Mouse (Mus musculus) heart, postnatal 25 days (tissue): ENCODE results near the gene Oit1. TPM values are rescaled to one million over a fixed set of nuclear protein-coding genes. Genes with fewer than 3 reads are reported as not detected.

ENCODE experiments used
- DNase-seq: peaks from one replicate; pipeline ENCODE4 v3.0.0; 2022; ENCODE audit warnings: low spot score
- intact Hi-C: fragments of 180-260 bp; cut with DNase I; formaldehyde crosslinking; loops from one replicate; pipeline ENCODE4 v1.15.1; 2025
- total RNA-seq, 2 experiments: library from RNA; stranded (reverse); gene quantifications; 2 replicates each; pipeline ENCODE4 v1.2.3; 2021

Oit1 gene
- total RNA-seq, 2 experiments from 2014 or later: not detected

DNA sequence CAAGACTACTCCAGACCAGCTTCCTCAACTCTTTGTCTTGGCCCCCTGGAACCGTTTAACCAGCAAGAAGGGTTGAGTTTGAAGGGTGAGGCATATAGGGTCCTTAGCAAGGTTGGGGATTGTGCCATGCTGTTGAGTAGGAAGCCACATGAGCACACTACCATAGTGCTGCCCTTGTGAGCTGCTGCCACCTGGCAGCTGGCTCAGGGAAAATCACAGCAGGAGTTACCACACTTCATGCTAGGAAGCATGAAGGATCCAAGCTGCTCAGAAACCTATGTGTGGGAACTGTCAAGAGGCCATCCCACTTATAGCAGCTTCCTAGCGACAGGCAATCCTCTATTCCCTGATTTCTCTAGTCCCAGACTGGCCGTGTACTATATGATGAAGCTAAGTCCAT lies 69.9 kb downstream of the Oit1 start:
- intact Hi-C loops: no loop called here
- no peak for DNase-seq

GRCm38 (mm10) chr14:8306884-8307283 lies 71.7 kb downstream of the Oit1 start:
- intact Hi-C loops: no loop called here
- no peak for DNase-seq

GRCm38 (mm10) chr14:8305014-8305413 lies 73.5 kb downstream of the Oit1 start:
- no peak for DNase-seq
- intact Hi-C loops: no loop called here

DNA sequence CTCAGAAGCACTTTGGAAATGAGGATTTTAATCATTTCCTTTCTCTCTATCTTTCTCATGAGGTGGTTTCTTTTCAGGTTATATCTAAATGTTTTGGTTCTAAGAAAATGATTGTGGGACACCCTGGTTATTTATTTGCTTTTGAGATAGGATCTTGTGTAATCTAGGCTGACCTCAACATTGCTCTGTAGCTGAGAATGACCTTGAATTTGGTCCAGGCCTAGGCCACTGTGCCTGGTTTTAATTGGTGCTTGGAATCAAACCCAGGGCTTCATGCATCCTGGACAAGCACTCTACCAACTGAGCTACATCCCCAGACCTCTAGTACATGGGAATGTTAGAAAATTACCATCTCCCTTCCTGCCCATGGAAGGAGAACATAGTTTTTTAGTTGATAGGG lies 74.5 kb downstream of the Oit1 start:
- intact Hi-C loops: no loop called here
- DNase-seq: no peak

DNA sequence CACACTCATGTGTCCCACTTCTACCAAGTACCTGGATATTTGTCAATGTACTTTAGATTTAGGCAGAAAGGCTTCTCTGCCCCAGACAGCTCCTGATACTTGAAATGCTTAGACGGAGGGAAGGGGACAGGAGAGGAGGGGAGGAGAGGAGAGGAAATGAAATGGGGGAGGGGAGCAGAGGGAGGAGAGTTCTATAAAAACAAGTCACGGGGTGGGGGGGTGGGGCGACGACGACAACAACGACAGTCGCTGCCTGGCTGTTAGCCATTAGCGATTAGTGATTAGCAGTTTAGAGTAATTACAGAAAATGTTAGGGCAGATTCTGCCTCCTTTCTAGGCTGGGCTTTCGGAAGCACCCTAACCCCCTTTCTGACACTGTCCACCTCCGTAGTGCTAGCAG lies 75.9 kb downstream of the Oit1 start:
- intact Hi-C loops: no loop called here

DNA sequence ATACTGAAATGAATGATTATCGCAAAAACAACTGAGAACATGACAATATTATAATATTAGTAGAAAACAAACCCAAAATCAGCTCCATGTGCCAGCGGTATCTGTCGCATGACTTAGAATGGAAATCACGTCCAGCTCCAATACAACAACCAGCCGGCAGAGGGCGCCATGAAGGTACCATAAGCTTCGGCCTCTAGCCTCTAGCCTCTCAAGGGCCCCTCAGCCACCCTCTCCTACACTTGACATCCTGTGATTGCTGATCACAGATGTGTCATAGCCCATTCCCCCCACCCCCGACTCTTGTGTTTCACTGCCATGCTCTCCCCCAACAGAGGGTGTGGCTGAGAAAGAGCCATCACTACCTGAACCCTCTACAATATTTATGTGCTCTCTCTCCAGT lies 78.3 kb downstream of the Oit1 start:
- DNase-seq: no peak
- intact Hi-C loops: loop anchor here (1.0 to 2.0 kb wide), 2 partner anchors 15 to 46 kb away; no protein-coding TSS in a partner anchor

More for the DNA sequence above, 75.9 kb downstream of the Oit1 start:
- DNase-seq: no peak

Other genes starting within 250 kb of the Oit1 start
- 100 to 1,000 TPM; 896 to 959 TPM for gene Pdhb, start 205.7 kb downstream of the Oit1 start, total RNA-seq
- gene Kctd6, start 164.6 kb downstream of the Oit1 start, total RNA-seq: 1 to 10 TPM; 9.0 to 9.3 TPM
- under 1 TPM in 1 of 2 experiments, not detected in 1; 0.34 TPM for gene Acox2, start 119.4 kb downstream of the Oit1 start, total RNA-seq
- 10 to 100 TPM in 1 of 2 experiments, 1 to 10 TPM in 1; 4.8 to 10.6 TPM for gene Fam107a, start 60.7 kb downstream of the Oit1 start, total RNA-seq